Mouse (Mus musculus): ENCODE measurements around the gene Actg2. TPM values are rescaled to one million over a fixed set of nuclear protein-coding genes. Genes with fewer than 3 reads are reported as not detected.
A peak's percentile ranks its signal among the peaks of the same experiment; 100 is the strongest.
"Not testable (repeated sequence)": the region's sequence is repeated elsewhere in the genome, so short reads cannot be mapped to it uniquely, and the experiment has no call there.

Gene Actg2
- 107 and 121 TPM in 2 replicates for polyA plus RNA-seq (2015; fragmentation: Nextera tagmentation; extraction: Ambion mirVana)

- peak within 1 kb of the TSS; percentile 4; the same call in 1 of the 2 replicates for H3K27ac ChIP-seq (ENCODE audit: low read length)
- peak; percentile 32 for DNase-seq (ENCODE audit: low spot score)
- no peak within 1 kb of the TSS for H3K4me3 ChIP-seq (ENCODE audit: low read depth, low read length)
Observed at GRCm38 (mm10) chr6:83536028-83536794, at the start of gene Actg2. Actg2 (minus strand) TSS chr6:83536265.

GRCm38 (mm10) chr6:83585328-83585727 lies 49.3 kb upstream of the Actg2 start:
- not testable (repeated sequence) for H3K9me3 ChIP-seq (ENCODE audit: low read length); H3K4me2 ChIP-seq (replicated peaks; ENCODE audit: low read depth, low read length); H3K27ac ChIP-seq (ENCODE audit: low read length); H3K9ac ChIP-seq (replicated peaks; ENCODE audit: low read depth); H3K36me3 ChIP-seq (ENCODE audit: insufficient read depth, low read length); H3K27me3 ChIP-seq (replicated peaks; ENCODE audit: insufficient read depth, low read length); H3K4me1 ChIP-seq (ENCODE audit: insufficient read depth, low read depth, low read length); H3K4me3 ChIP-seq (ENCODE audit: low read depth, low read length)
- ATAC-seq (peak; percentile 72), DNase-seq (ENCODE audit: low spot score) (peak; percentile 70)
- 53% methylated on average over 9 of the region's 9 CpGs for WGBS

More at GRCm38 (mm10) chr6:83536028-83536794, at the start of gene Actg2:
- H3K27me3 ChIP-seq (replicated peaks; ENCODE audit: insufficient read depth, low read length): no peaks in the 10 kb centered on the region
- WGBS: 55% methylated on average over 12 of the region's 12 CpGs
- no peaks in the 10 kb centered on the region for H3K9me3 ChIP-seq (ENCODE audit: low read length)
- H3K4me1 ChIP-seq (ENCODE audit: insufficient read depth, low read depth, low read length): no peaks in the 10 kb centered on the region
- no peak for TF ChIP-seq CTCF (IDR thresholded peaks at IDR 0.05)
- TF ChIP-seq EP300 (IDR thresholded peaks at IDR 0.05): no peak
- H3K9ac ChIP-seq (replicated peaks; ENCODE audit: low read depth): no peak within 1 kb of the TSS
- H3K36me3 ChIP-seq (ENCODE audit: insufficient read depth, low read length): no peaks in the 10 kb centered on the region
- H3K4me2 ChIP-seq (replicated peaks; ENCODE audit: low read depth, low read length): no peak within 1 kb of the TSS
- ATAC-seq: peak; percentile 67

GRCm38 (mm10) chr6:83583591-83583990 lies 47.5 kb upstream of the Actg2 start:
- H3K9ac ChIP-seq (replicated peaks; ENCODE audit: low read depth): no peak overlapping the region
- no peak overlapping the region for H3K4me3 ChIP-seq (ENCODE audit: low read depth, low read length)
- H3K27me3 ChIP-seq (replicated peaks; ENCODE audit: insufficient read depth, low read length): no peaks in the 10 kb centered on the region
- ATAC-seq (no peak), DNase-seq (ENCODE audit: low spot score) (no peak)
- H3K36me3 ChIP-seq (ENCODE audit: insufficient read depth, low read length): no peaks in the 10 kb centered on the region
- TF ChIP-seq EP300 (IDR thresholded peaks at IDR 0.05) (no peak), CTCF (IDR thresholded peaks at IDR 0.05) (no peak)
- no peaks in the 10 kb centered on the region for H3K9me3 ChIP-seq (ENCODE audit: low read length)
- no peaks in the 10 kb centered on the region for H3K4me1 ChIP-seq (ENCODE audit: insufficient read depth, low read depth, low read length)
- H3K4me2 ChIP-seq (replicated peaks; ENCODE audit: low read depth, low read length): no peak overlapping the region
- 67% methylated on average over 2 of the region's 2 CpGs for WGBS
- no peak overlapping the region for H3K27ac ChIP-seq (ENCODE audit: low read length)

GRCm38 (mm10) chr6:83582938-83583270 lies 46.8 kb upstream of the Actg2 start:
- WGBS: 4% methylated on average over 6 of the region's 6 CpGs
- TF ChIP-seq EP300 (IDR thresholded peaks at IDR 0.05) (no peak), CTCF (IDR thresholded peaks at IDR 0.05) (peak; percentile 90)
- no peaks in the 10 kb centered on the region for H3K27me3 ChIP-seq (replicated peaks; ENCODE audit: insufficient read depth, low read length)
- peak; percentile 85 for DNase-seq (ENCODE audit: low spot score)
- no peaks in the 10 kb centered on the region for H3K9me3 ChIP-seq (ENCODE audit: low read length)
- ATAC-seq: 0 out of 2 replicates have a peak, but pooled peaks have one; percentile 48
- H3K4me1 ChIP-seq (ENCODE audit: insufficient read depth, low read depth, low read length): no peaks in the 10 kb centered on the region
- H3K9ac ChIP-seq (replicated peaks; ENCODE audit: low read depth): no peak overlapping the region
- no peaks in the 10 kb centered on the region for H3K36me3 ChIP-seq (ENCODE audit: insufficient read depth, low read length)
- H3K27ac ChIP-seq (ENCODE audit: low read length): no peak overlapping the region
- H3K4me3 ChIP-seq (ENCODE audit: low read depth, low read length): no peak overlapping the region
- no peak overlapping the region for H3K4me2 ChIP-seq (replicated peaks; ENCODE audit: low read depth, low read length)

GRCm38 (mm10) chr6:83582135-83582937 lies 46.3 kb upstream of the Actg2 start:
- no peaks in the 10 kb centered on the region for H3K4me1 ChIP-seq (ENCODE audit: insufficient read depth, low read depth, low read length)
- H3K9me3 ChIP-seq (ENCODE audit: low read length): no peaks in the 10 kb centered on the region
- no peaks in the 10 kb centered on the region for H3K27me3 ChIP-seq (replicated peaks; ENCODE audit: insufficient read depth, low read length)
- TF ChIP-seq CTCF (IDR thresholded peaks at IDR 0.05): no peak
- no peak for TF ChIP-seq EP300 (IDR thresholded peaks at IDR 0.05)
- H3K27ac ChIP-seq (ENCODE audit: low read length): no peak overlapping the region
- ATAC-seq (no peak), DNase-seq (ENCODE audit: low spot score) (no peak)
- no peak overlapping the region for H3K9ac ChIP-seq (replicated peaks; ENCODE audit: low read depth)
- no peak overlapping the region for H3K4me3 ChIP-seq (ENCODE audit: low read depth, low read length)
- H3K36me3 ChIP-seq (ENCODE audit: insufficient read depth, low read length): no peaks in the 10 kb centered on the region
- WGBS: 57% methylated on average over 20 of the region's 20 CpGs
- H3K4me2 ChIP-seq (replicated peaks; ENCODE audit: low read depth, low read length): no peak overlapping the region

- peak; percentile 64 for TF ChIP-seq EP300 (IDR thresholded peaks at IDR 0.05)
- no peak for TF ChIP-seq CTCF (IDR thresholded peaks at IDR 0.05)
- Histone ChIP-seq H3K9me3 (ENCODE audit: low read length) (no peaks in the 10 kb centered on the region), H3K27ac (ENCODE audit: low read length) (no peak overlapping the region), H3K4me1 (ENCODE audit: insufficient read depth, low read depth, low read length) (no peaks in the 10 kb centered on the region), H3K27me3 (replicated peaks; ENCODE audit: insufficient read depth, low read length) (no peaks in the 10 kb centered on the region), H3K4me3 (ENCODE audit: low read depth, low read length) (no peak overlapping the region), H3K9ac (replicated peaks; ENCODE audit: low read depth) (no peak overlapping the region), H3K36me3 (ENCODE audit: insufficient read depth, low read length) (no peaks in the 10 kb centered on the region), H3K4me2 (replicated peaks; ENCODE audit: low read depth, low read length) (no peak overlapping the region)
- DNase-seq (ENCODE audit: low spot score) (peak; percentile 84), ATAC-seq (peak; percentile 69)
Observed at GRCm38 (mm10) chr6:83577534-83577933, 41.5 kb upstream of the Actg2 start.
